Mouse (Mus musculus) v-Abl transformed pro-B cells (cell line): ENCODE results near the gene Tmem45b.

Experiments used
- in situ Hi-C, 2 experiments: fragments of 400-800 bp; cut with MboI; formaldehyde crosslinking; loops; one replicate each; pipeline ENCODE4 v1.15.1; 2025; ENCODE audit not compliant: unreplicated experiment in 2 of 2

Tmem45b gene

GRCm38 (mm10) chr9:31405217-31405616 is 59.0 kb downstream of the Tmem45b start:
- in situ Hi-C loops = loop anchor here in 1 of 2 experiments (5.0 kb wide), 1 partner anchor 142 kb away; no protein-coding TSS in a partner anchor

DNA sequence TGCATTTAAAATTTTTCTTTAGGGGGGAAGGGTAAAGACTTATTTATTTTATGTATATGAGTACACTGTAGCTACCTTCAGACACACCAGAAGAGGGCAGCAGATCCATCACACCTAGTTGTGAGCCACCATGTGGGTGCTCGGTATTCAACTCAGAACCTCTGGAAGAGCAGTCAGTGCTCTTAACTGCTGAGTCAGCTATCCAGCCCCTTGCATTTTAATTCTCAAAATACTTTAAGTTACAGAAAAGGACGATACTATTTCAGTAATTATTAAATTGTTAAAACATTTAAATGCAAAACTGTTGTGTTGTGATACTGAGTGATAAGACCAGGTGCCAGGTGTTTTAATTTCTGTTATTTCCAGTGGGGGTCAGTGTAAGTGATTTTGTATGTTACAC is 60.0 kb downstream of the Tmem45b start:
- in situ Hi-C loops = loop anchor here (5.0 kb wide), 2 partner anchors 138 to 252 kb away; no protein-coding TSS in a partner anchor

DNA sequence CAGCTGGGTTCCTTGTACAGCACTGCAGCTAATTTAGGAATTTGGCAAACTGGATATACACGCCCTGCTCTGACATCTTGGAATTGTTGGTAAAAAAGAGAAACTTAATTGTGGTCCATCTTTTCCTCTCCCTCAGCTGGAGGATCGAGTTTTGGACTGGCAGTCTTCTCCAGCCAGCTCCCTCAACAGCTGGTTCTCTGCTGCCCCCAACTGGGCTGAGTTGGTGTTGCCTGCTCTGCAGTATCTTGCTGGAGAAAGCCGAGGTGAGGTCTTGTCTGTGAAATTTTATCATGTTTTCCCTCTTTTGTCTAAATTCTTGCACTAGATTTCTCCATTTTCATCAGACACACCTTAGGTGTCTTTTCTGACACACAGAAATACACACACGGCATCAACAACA is 63.8 kb downstream of the Tmem45b start:
- in situ Hi-C loops = loop anchor here (5.0 kb wide), 2 partner anchors 142 to 248 kb away; no protein-coding TSS in a partner anchor

DNA sequence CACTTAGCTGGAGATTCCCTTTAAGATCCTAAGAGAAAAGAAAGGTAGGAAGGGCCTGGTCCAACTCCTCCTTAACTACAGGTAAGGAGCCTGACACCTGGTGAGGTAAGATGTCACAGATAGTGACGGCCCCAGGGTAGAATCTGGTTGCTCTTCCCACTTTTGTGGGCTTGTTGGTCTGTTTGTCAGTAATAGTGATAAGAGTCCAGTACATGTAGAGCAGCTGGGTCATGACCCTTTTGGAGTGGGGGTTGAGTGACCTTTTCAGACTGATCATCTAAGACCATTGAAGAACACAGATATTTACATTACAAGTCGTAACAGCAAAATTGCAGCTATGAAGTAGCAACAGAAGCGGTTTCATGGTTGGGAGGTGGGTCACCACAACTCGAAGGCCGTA is 77.1 kb downstream of the Tmem45b start:
- in situ Hi-C loops = loop anchor here (25.0 kb wide), 1 partner anchor 950 kb away; the partner anchor contains the start of gene Snx19 (in 2 of the 2)

- in situ Hi-C loops = loop anchor here (25.0 kb wide), 1 partner anchor 949 kb away; the partner anchor contains the start of gene Snx19 (in 2 of the 2)
Observed at GRCm38 (mm10) chr9:31386368-31387180, 77.7 kb downstream of the Tmem45b start.

DNA sequence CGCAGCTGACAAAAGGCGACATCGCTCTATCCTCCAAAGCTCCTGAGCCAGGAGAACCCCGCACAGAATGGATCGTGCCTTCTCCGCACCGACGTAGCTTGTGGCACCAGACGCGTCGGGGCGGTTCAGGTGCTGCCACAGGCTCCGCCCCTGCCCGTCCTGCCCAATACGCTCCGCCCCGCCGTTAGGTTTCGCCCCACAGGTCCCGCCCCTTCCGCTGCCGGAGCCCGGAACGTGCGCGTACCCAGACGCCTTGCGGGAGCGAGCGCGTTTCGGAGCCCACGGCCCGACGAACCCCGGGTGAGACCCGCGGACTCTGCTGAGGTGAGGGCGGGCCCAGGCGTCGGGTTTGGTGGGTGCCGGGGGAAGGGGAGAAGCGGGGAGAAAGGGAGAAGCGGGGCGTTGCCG is 78.3 kb downstream of the Tmem45b start, which contains the start of gene Nfrkb:
Gene Nfrkb (plus strand): TSS at position 246 of the 408 bp plus-strand sequence.
- in situ Hi-C loops = loop anchor here (25.0 kb wide), 1 partner anchor 949 kb away; the partner anchor contains the start of gene Snx19 (in 2 of the 2)

- in situ Hi-C loops = loop anchor here (25.0 kb wide), 1 partner anchor 948 kb away; the partner anchor contains the start of gene Snx19 (in 2 of the 2)
Observed at GRCm38 (mm10) chr9:31385500-31385869, 78.8 kb downstream of the Tmem45b start.

GRCm38 (mm10) chr9:31384786-31385499 is 79.3 kb downstream of the Tmem45b start:
- in situ Hi-C loops = loop anchor here (25.0 kb wide), 1 partner anchor 948 kb away; the partner anchor contains the start of gene Snx19 (in 2 of the 2)

DNA sequence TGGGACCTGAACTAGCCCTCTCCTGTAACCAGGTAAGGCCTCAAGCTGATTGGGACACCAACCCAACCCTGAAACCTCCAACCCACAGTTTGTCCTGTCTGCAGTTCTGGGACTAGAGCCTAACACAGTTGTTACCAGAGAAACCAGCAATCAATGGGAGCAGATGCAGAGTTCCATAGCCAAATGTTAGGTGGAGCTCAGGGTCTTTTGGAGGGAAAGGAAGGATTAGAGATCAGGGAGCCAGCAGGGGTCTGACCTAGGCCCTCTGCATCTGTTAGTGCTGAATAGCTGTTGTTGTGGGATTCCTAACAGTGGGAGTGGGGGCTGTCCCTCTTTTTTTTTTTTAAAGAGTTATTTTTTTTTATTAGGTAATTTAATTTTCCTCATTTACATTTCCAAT is 87.6 kb downstream of the Tmem45b start:
- in situ Hi-C loops = loop anchor here (25.0 kb wide), 1 partner anchor 939 kb away; the partner anchor contains the start of gene Snx19 (in 2 of the 2)
